Mouse (Mus musculus) embryonic fibroblast, embryonic 13.5 days (primary cell): ENCODE data around the gene Psmb3. TPM values are rescaled to one million over a fixed set of nuclear protein-coding genes. Genes with fewer than 3 reads are reported as not detected.

ENCODE experiments used
- H3K27ac ChIP-seq: 2 replicates; pipeline ENCODE4 v1.5.1; 2012; ENCODE audit warnings: low read length, control low read depth, inconsistent platforms; ENCODE audit not compliant: insufficient read depth
- H3K4me1 ChIP-seq: 2 replicates; pipeline ENCODE4 v1.6.1; 2011; ENCODE audit warnings: low read length; ENCODE audit not compliant: control insufficient read depth, insufficient read depth
- H3K4me3 ChIP-seq: 2 replicates; pipeline ENCODE4 v1.5.1; 2011; ENCODE audit warnings: mild to moderate bottlenecking, control low read depth, low read length; ENCODE audit not compliant: insufficient read depth
- CTCF ChIP-seq: IDR thresholded peaks from 2 replicates; pipeline ENCODE4 v1.5.1; 2011; ENCODE audit warnings: mild to moderate bottlenecking, control low read depth, low read length, moderate library complexity, borderline replicate concordance; ENCODE audit not compliant: insufficient read depth
- POLR2A ChIP-seq: IDR thresholded peaks from 2 replicates; pipeline ENCODE4 v1.6.1; 2011; ENCODE audit warnings: low read depth, mild to moderate bottlenecking, control low read depth, low read length, moderate library complexity
- polyA plus RNA-seq: library from polyadenylated mRNA; stranded (reverse); fragments of >200 nt; gene quantifications from 2 replicates; pipeline ENCODE4 v1.2.4, GENCODE M21; 2011; ENCODE audit warnings: low read depth; ENCODE audit not compliant: missing spikeins, insufficient read length

The Psmb3 gene
- polyA plus RNA-seq, 1 experiment, result 229 TPM

GRCm38 (mm10) chr11:97666794-97667193, 36.4 kb upstream of the Psmb3 start:
- Histone ChIP-seq H3K27ac (no peak overlapping the region), H3K4me1 (0 out of 2 replicates have a peak, but pooled peaks cover 2% of the 10 kb centered on the region), H3K4me3 (no peak overlapping the region)
- TF ChIP-seq CTCF (no peak), POLR2A (no peak)

GRCm38 (mm10) chr11:97668160-97668559, 35.0 kb upstream of the Psmb3 start:
- TF ChIP-seq CTCF (no peak), POLR2A (no peak)
- no peaks in the 10 kb centered on the region for H3K4me1 ChIP-seq
- H3K4me3 ChIP-seq, result no peak overlapping the region
- no peak overlapping the region for H3K27ac ChIP-seq

- Histone ChIP-seq H3K4me3 (no peak overlapping the region), H3K4me1 (no peaks in the 10 kb centered on the region), H3K27ac (no peak overlapping the region)
- TF ChIP-seq POLR2A (no peak), CTCF (no peak)
Observed at GRCm38 (mm10) chr11:97669268-97669667, 33.9 kb upstream of the Psmb3 start.

GRCm38 (mm10) chr11:97669829-97670228, 33.4 kb upstream of the Psmb3 start:
- no peak overlapping the region for H3K4me3 ChIP-seq
- TF ChIP-seq CTCF (no peak), POLR2A (no peak)
- H3K4me1 ChIP-seq, result no peaks in the 10 kb centered on the region
- no peak overlapping the region for H3K27ac ChIP-seq

- no peaks in the 10 kb centered on the region for H3K4me1 ChIP-seq
- TF ChIP-seq POLR2A (no peak), CTCF (no peak)
- no peak overlapping the region for H3K4me3 ChIP-seq
- H3K27ac ChIP-seq, result no peak overlapping the region
Observed at GRCm38 (mm10) chr11:97670234-97671176, 32.7 kb upstream of the Psmb3 start.

- no peak overlapping the region for H3K27ac ChIP-seq
- TF ChIP-seq CTCF (no peak), POLR2A (no peak)
- no peaks in the 10 kb centered on the region for H3K4me1 ChIP-seq
- no peak overlapping the region for H3K4me3 ChIP-seq
Observed at GRCm38 (mm10) chr11:97671177-97671527, 32.0 kb upstream of the Psmb3 start.

- Histone ChIP-seq H3K27ac (no peak overlapping the region), H3K4me3 (no peak overlapping the region), H3K4me1 (no peaks in the 10 kb centered on the region)
- TF ChIP-seq CTCF, result no peak
- no peak for TF ChIP-seq POLR2A
Observed at GRCm38 (mm10) chr11:97673148-97673547, 30.1 kb upstream of the Psmb3 start.

- no peak overlapping the region for H3K27ac ChIP-seq
Observed at GRCm38 (mm10) chr11:97676050-97676754, 27.0 kb upstream of the Psmb3 start.

DNA sequence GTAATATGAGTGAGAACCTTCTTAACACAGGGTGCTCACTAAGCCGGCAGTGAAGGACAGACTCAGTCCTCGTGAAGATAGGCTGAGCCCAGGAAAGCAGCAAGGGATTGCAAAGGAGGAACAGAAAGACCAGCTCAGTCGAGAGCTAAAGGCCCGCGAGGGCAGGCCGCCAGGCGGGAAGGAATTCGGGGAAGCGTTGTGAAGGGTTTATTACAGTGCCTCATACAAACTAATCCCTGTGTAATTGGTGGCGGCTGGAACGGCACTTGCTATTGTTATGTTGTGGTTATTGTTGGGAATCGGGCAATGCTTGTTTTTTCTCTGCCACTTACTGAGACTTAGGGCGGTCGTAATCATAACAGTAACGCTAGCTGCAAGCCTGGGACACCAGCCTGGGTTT, 25.8 kb upstream of the Psmb3 start:
- no peaks in the 10 kb centered on the region for H3K4me1 ChIP-seq
- TF ChIP-seq CTCF (no peak), POLR2A (no peak)
- H3K27ac ChIP-seq, result no peak overlapping the region
- no peak overlapping the region for H3K4me3 ChIP-seq

More at GRCm38 (mm10) chr11:97676050-97676754, 27.0 kb upstream of the Psmb3 start:
- no peak for TF ChIP-seq POLR2A
- TF ChIP-seq CTCF, result no peak
- H3K4me3 ChIP-seq, result no peak overlapping the region
- H3K4me1 ChIP-seq, result no peaks in the 10 kb centered on the region

- H3K27ac ChIP-seq, result no peak overlapping the region
- H3K4me3 ChIP-seq, result no peak overlapping the region
- H3K4me1 ChIP-seq, result no peaks in the 10 kb centered on the region
- no peak for TF ChIP-seq POLR2A
- TF ChIP-seq CTCF, result no peak
Observed at GRCm38 (mm10) chr11:97677842-97678241, 25.4 kb upstream of the Psmb3 start.
